9 mouse cellular contexts compared by ENCODE assay signal in genomic region chr1:139425006-139425405, GRCm38 (mm10). TPM values are rescaled to one million over a fixed set of nuclear protein-coding genes. Genes with fewer than 3 reads are reported as not detected.
DNase-seq lines count a peak whose midpoint lies in the region; ATAC-seq and TF ChIP-seq lines count a peak whose summit lies in the region.
"Had no signal": no experiment of that assay in that cellular context is flagged by ENCODE, and none has a peak within 500 bp of the region (broad histone marks: within the 10 kb centered on the region; RNA-seq: fewer than 3 reads in every experiment).

No protein-coding gene starts in this region.

- peak overlapping the region; percentile 6 for H3K4me3 ChIP-seq in bone marrow, adult 2 months (replicated peaks; ENCODE audit: control insufficient read depth, low read depth, low read length)
- H3K4me3 ChIP-seq in hindbrain, postnatal 0 days (ENCODE audit: low read length), result peak overlapping the region; percentile 29
- H3K4me3 ChIP-seq in liver, embryonic 14.5 days (ENCODE audit: insufficient read depth in 1 of 2, low read depth in 2 of 2, low read length in 2 of 2), result no peak overlapping the region; a peak in 1 of 4 replicates

- ATAC-seq in hindbrain, postnatal 0 days, result no peak
- ATAC-seq in liver, embryonic 14.5 days (ENCODE audit: insufficient read depth), result no peak

- DNase-seq in cerebellum, postnatal 14 days, result peak; percentile 7 to 9
- no peak for DNase-seq in cerebellum, adult 9-11 months
- DNase-seq in hindbrain, postnatal 0 days (ENCODE audit: low spot score), result peak; percentile 38
- no peak for DNase-seq in liver, embryonic 14.5 days (ENCODE audit: low read depth in 3 of 3, low spot score in 3 of 3)
- DNase-seq in adrenal gland, postnatal 4 days (ENCODE audit: low spot score in 2 of 2), result no peak
- no peak for DNase-seq in spleen, adult 18-20 months
- DNase-seq in ovary, postnatal 10 days (ENCODE audit: low spot score), result no peak

- peak overlapping the region; percentile 21; the same call in 1 of the 2 replicates for H3K9ac ChIP-seq in hindbrain, postnatal 0 days (replicated peaks; ENCODE audit: low read length)
- H3K9ac ChIP-seq in liver, embryonic 14.5 days (replicated peaks), result 0 out of 2 replicates have a peak overlapping the region, but pooled peaks have one; percentile 24

- H3K4me1 ChIP-seq in bone marrow, adult 2 months (ENCODE audit: control insufficient read depth, insufficient read depth, low read length), result peaks cover 2% of the 10 kb centered on the region
- H3K4me1 ChIP-seq in hindbrain, postnatal 0 days (ENCODE audit: insufficient read depth, low read length), result peaks cover 23% of the 10 kb centered on the region
- peaks cover 15 to 18% of the 10 kb centered on the region in 2 experiments for H3K4me1 ChIP-seq in liver, embryonic 14.5 days (replicated peaks; ENCODE audit: control insufficient read depth in 2 of 2, insufficient read depth in 2 of 2, low read length in 1 of 2)

- H3K36me3 ChIP-seq in hindbrain, postnatal 0 days (ENCODE audit: insufficient read depth, low read length), result peaks cover 6% of the 10 kb centered on the region; the same call in 1 of the 2 replicates
- peaks cover 6% of the 10 kb centered on the region for H3K36me3 ChIP-seq in liver, embryonic 14.5 days (replicated peaks; ENCODE audit: control insufficient read depth, insufficient read depth, low read depth)

- no peak for TF ChIP-seq CTCF in bone marrow, adult 2 months (IDR thresholded peaks at IDR 0.05; ENCODE audit: control insufficient read depth, insufficient read depth, low read length)
- no peak for TF ChIP-seq CTCF in hindbrain, postnatal 0 days (IDR thresholded peaks at IDR 0.05; ENCODE audit: low read depth)
- TF ChIP-seq CTCF in liver, embryonic 14.5 days (IDR thresholded peaks at IDR 0.05; ENCODE audit: low read depth), result no peak

- H3K9me3 ChIP-seq in hindbrain, postnatal 0 days (ENCODE audit: low read length), result no peaks in the 10 kb centered on the region
- no peaks in the 10 kb centered on the region for H3K9me3 ChIP-seq in liver, embryonic 14.5 days (ENCODE audit: control insufficient read depth, low read length)

- no peak for TF ChIP-seq POLR2A in bone marrow, adult 2 months (IDR thresholded peaks at IDR 0.05; ENCODE audit: borderline replicate concordance, control insufficient read depth, low read depth, low read length)

- peak overlapping the region; percentile 63 for H3K4me2 ChIP-seq in hindbrain, postnatal 0 days (ENCODE audit: low read depth, low read length)
- peak overlapping the region; percentile 51 for H3K4me2 ChIP-seq in liver, embryonic 14.5 days (ENCODE audit: low read depth)

- H3K27me3 ChIP-seq in hindbrain, postnatal 0 days (ENCODE audit: insufficient read depth, low read length), result no peaks in the 10 kb centered on the region
- H3K27me3 ChIP-seq in liver, embryonic 14.5 days (ENCODE audit: control insufficient read depth, insufficient read depth, low read length), result no peaks in the 10 kb centered on the region

- TF ChIP-seq EP300 in liver, embryonic 14.5 days (IDR thresholded peaks at IDR 0.05; ENCODE audit: low read depth), result no peak

- no peak overlapping the region for H3K27ac ChIP-seq in bone marrow, adult 2 months (ENCODE audit: control insufficient read depth, insufficient read depth, low read depth, low read length, poor library complexity)
- no peak overlapping the region for H3K27ac ChIP-seq in hindbrain, postnatal 0 days
- no peak overlapping the region for H3K27ac ChIP-seq in liver, embryonic 14.5 days

- 72% methylated on average over 3 of the region's 3 CpGs for WGBS in bone marrow, adult 2 months
- 21% methylated on average over 3 of the region's 3 CpGs for WGBS in hindbrain, postnatal 0 days
- 69% methylated on average over 3 of the region's 3 CpGs for WGBS in liver, embryonic 14.5 days (ENCODE audit: insufficient replicate concordance)

RNA-seq across cellular contexts. Expression of gene Zbtb41, which starts 2.9 kb away (rescaled TPM):
- 1.8 and 4.0 TPM in 2 replicates for polyA plus RNA-seq in bone marrow, adult 2 months (2011; ENCODE audit: insufficient read depth, insufficient read length, low replicate concordance, missing spikeins)
- 29.9 and 31.1 TPM in 2 replicates for total RNA-seq in hindbrain, postnatal 0 days (2014; rRNA removed)
- polyA plus RNA-seq in hindbrain, postnatal 0 days (2015; fragmentation: Nextera tagmentation; extraction: Ambion mirVana), result 10.0 and 10.3 TPM in 2 replicates
- polyA plus RNA-seq in liver, embryonic 14.5 days (2012; rRNA removed), result 1.1 and 1.6 TPM in 2 replicates
- polyA plus RNA-seq in liver, embryonic 14.5 days (2014; fragmentation: Nextera tagmentation; extraction: Ambion mirVana), result 2.2 and 3.2 TPM in 2 replicates
- 10 to 100 TPM; 31.0 to 38.6 TPM for total RNA-seq in adrenal gland, postnatal 4 days (2021)

RNA-seq across cellular contexts. Expression of gene Aspm, which starts 29.6 kb away (rescaled TPM):
- polyA plus RNA-seq in bone marrow, adult 2 months (2011; ENCODE audit: insufficient read depth, insufficient read length, low replicate concordance, missing spikeins), result 12.3 and 18.4 TPM in 2 replicates
- 6.1 and 6.3 TPM in 2 replicates for total RNA-seq in hindbrain, postnatal 0 days (2014; rRNA removed)
- polyA plus RNA-seq in hindbrain, postnatal 0 days (2015; fragmentation: Nextera tagmentation; extraction: Ambion mirVana), result 2.9 and 3.9 TPM in 2 replicates
- polyA plus RNA-seq in liver, embryonic 14.5 days (2012; rRNA removed), result 4.4 and 6.6 TPM in 2 replicates
- polyA plus RNA-seq in liver, embryonic 14.5 days (2014; fragmentation: Nextera tagmentation; extraction: Ambion mirVana), result 11.4 and 13.8 TPM in 2 replicates
- 10 to 100 TPM; 14.1 to 15.1 TPM for total RNA-seq in adrenal gland, postnatal 4 days (2021)

RNA-seq across cellular contexts. Expression of gene Crb1, which starts 48.1 kb away (rescaled TPM):
- polyA plus RNA-seq in bone marrow, adult 2 months (2011; ENCODE audit: insufficient read depth, insufficient read length, low replicate concordance, missing spikeins), result not detected in 2 replicates
- total RNA-seq in hindbrain, postnatal 0 days (2014; rRNA removed), result 1.5 and 4.6 TPM in 2 replicates
- 0.83 and 0.96 TPM in 2 replicates for polyA plus RNA-seq in hindbrain, postnatal 0 days (2015; fragmentation: Nextera tagmentation; extraction: Ambion mirVana)
- polyA plus RNA-seq in liver, embryonic 14.5 days (2012; rRNA removed), result 0.01 TPM in 1 of 2 replicates, not detected in the other
- polyA plus RNA-seq in liver, embryonic 14.5 days (2014; fragmentation: Nextera tagmentation; extraction: Ambion mirVana), result not detected in 2 replicates
- total RNA-seq in adrenal gland, postnatal 4 days (2021), result under 1 TPM; 0.14 to 0.20 TPM
- polyA plus RNA-seq: spleen, adult 2 months had no signal

Comparison
In these comparisons a context has a peak if more than half of its experiments do, and no peak if none do; other contexts are left out.
1. DNase-seq: peak in cerebellum, postnatal 14 days (2 of 2) and hindbrain, postnatal 0 days (single experiment); none in cerebellum, adult 9-11 months (single experiment), liver, embryonic 14.5 days (0 of 3), adrenal gland, postnatal 4 days (0 of 2), spleen, adult 18-20 months (0 of 2) and ovary, postnatal 10 days (single experiment).
2. H3K4me3 ChIP-seq: peak in bone marrow, adult 2 months (single experiment) and hindbrain, postnatal 0 days (single experiment); none in liver, embryonic 14.5 days (0 of 2).